Mouse (Mus musculus) brain, embryonic 14.5 days (tissue): ENCODE measurements around the gene Tnik.

Source experiments
- CTCF ChIP-seq: fragments of 200-500 bp; IDR thresholded peaks from 2 replicates; pipeline ENCODE4 v1.5.1; 2012; ENCODE audit warnings: inconsistent platforms, mild to moderate bottlenecking, moderate library complexity, borderline replicate concordance; ENCODE audit not compliant: insufficient read depth, insufficient read length; ENCODE audit errors: extremely low read depth
- POLR2A ChIP-seq: fragments of 200-500 bp; IDR thresholded peaks from 2 replicates; pipeline ENCODE4 v1.6.1; 2012; ENCODE audit warnings: mild to moderate bottlenecking, inconsistent platforms, borderline replicate concordance; ENCODE audit not compliant: poor library complexity, insufficient read depth, insufficient read length, severe bottlenecking; ENCODE audit errors: extremely low read depth

DNA sequence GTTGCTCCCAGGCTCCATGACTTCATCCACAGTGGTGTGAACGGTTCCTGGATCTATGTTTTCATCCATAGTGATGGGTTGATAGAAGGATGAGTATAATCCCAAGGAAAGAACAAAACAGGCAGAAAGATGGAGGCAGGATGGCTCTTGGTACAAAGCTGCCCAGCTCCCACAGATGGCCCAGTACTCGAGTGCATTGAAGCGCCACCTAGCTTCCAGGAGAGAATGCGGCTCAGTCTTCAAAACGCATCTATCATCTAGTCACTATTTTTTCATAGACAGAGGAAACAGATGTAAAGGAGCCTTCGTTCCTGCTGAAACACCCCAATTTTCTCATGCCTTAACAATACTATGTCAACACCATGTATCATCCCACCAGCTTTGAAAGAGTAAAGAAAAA, 460.5 kb downstream of the Tnik start:
- TF ChIP-seq CTCF (peak; percentile 31; the same call in 1 of the 2 replicates), POLR2A (no peak)
